Mouse (Mus musculus) heart, adult 8-10 months (tissue): ENCODE data around the gene Parpbp. TPM values are rescaled to one million over a fixed set of nuclear protein-coding genes. Genes with fewer than 3 reads are reported as not detected.
A peak's percentile ranks its signal among the peaks of the same experiment; 100 is the strongest.

Experiments used
- DNase-seq: peaks from one replicate; pipeline ENCODE4 v3.0.0; 2022; ENCODE audit warnings: low spot score
- total RNA-seq, 4 experiments: library from RNA; stranded (reverse); gene quantifications; 2 replicates each; pipeline ENCODE4 v1.2.4; 2022

Gene Parpbp
- total RNA-seq = under 1 TPM in 3 of 4 experiments, not detected in 1; 0.09 to 0.16 (median 0.14) TPM

DNA sequence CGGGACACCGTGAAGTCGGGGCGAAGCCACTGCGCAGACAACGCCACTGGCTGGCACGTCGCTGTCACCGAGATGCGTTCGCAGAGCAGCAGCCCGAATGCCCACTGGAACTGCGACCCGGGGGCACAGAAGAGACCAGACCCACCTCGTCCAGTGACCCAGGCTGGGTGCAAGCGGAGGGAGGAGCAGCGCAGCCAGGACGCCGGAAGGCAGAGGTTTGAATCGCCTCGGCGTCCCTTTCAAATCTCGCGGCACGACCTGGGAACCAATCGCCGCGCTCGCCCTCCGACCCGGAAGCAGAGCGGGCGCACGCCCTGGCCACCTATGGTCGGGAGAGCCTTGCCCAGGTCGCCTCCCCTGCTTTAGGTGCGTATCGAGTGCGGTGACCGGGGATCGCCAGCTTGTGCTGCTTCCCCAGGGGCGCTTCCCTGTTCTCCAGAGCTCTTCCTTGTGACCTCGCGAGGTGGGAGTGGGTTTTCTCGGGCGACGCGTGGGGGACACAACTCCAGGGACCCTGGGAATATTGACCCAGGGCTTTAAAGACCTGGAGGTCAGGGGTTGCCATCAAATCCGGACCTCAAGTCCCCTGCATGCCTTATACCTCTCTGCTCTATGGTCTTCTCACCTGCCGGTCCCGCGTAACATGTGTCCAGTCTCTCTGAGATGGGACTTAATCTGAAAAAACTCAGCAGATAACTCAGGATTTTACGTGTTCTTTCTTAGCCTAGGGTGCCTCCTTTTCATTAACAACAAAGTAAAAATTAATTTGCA lies at the start of gene Parpbp, which contains the start of gene Nup37:
Gene Parpbp, minus strand, starts transcription at position 235 of the 771 bp plus-strand sequence.
Gene Nup37, plus strand, starts transcription at position 286 of the 771 bp plus-strand sequence.
- peak; percentile 77 for DNase-seq

- no peak for DNase-seq
These were observed 20.8 kb upstream of the Parpbp start for GRCm38 (mm10) chr10:88167438-88168077.

- DNase-seq = no peak
These were observed 19.4 kb upstream of the Parpbp start for GRCm38 (mm10) chr10:88166158-88166557.

DNA sequence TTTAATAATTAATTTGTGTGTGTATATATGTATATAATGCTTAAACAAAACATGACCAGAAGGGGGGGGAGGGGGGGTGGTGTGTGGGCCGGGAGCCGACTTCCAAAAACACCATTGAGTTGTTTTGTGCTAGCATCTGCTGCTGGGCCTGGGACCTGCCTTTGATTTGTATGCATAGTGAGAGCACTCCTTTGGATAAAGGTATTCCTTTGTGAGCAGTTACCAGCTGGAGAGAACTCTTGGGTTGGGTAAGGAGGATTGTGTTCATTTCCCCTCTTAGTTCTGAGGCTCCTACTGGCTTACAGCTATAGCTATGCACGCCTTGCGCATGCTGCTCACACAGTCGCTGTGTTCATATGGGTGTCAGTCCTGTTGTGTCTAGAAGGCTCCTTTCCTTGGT lies 15.9 kb upstream of the Parpbp start:
- no peak for DNase-seq

- DNase-seq = no peak
These were observed 15.4 kb upstream of the Parpbp start for GRCm38 (mm10) chr10:88162096-88162495.

DNA sequence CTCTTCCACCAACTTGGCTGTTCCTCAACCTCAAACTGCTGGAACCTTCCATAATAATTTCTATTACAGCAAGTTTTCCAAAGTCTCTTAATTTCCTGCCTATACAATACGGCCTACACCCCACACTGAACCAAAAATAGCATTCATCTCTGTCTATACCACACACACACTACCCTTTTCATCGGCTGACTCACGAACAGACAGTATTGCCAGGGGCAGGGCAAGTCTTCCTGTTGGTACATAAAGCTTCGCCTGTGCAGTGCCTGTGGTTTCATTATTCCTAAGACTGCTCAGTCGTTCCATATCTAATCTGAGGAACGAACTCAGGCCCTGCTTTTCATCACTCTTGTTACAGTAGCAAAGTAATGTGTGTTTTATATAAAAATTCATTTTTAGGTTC lies 4.9 kb upstream of the Parpbp start:
- DNase-seq = no peak

DNA sequence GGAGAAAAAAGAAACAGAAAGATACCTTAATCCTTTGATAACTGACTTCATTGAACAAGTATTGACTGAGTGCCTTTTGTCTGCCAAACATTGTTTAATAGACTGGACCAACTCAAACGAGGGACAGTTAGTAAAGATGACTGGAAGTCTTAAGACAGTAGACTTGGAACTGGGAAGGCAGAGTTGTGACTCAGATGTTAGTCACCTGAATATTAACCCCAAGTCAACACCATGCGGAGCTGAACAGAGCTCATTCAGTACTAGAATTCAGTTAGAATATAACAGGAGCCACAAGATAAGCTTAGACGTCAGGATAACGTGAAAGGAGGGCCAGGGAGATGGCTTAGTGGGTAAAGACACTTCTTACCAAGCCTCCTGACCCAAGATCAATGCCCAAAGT lies 3.6 kb upstream of the Parpbp start:
- no peak for DNase-seq

DNA sequence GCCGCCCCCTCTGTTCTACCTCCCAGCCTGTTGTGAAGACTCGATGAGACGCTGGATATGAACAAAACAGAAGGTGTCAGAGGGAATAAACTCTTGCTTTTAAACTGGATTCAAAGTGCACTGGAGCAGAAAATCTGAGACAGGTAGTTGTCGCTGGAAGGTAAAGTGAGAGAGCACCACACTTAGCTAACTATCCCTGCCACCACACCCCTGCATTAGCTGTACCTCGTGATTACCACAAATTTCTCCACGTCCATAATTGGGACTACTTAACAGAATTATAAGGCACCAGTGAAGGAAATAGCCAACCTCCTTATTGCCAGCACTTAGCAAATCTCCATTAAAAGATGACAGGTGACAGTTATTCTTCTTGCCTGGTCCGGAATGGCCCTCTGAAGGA lies 554 bp downstream of the Parpbp start:
- DNase-seq = no peak

GRCm38 (mm10) chr10:88135630-88136029 lies 11.1 kb downstream of the Parpbp start:
- no peak for DNase-seq

- DNase-seq = no peak
These were observed 27.0 kb downstream of the Parpbp start for GRCm38 (mm10) chr10:88119721-88120120.

DNA sequence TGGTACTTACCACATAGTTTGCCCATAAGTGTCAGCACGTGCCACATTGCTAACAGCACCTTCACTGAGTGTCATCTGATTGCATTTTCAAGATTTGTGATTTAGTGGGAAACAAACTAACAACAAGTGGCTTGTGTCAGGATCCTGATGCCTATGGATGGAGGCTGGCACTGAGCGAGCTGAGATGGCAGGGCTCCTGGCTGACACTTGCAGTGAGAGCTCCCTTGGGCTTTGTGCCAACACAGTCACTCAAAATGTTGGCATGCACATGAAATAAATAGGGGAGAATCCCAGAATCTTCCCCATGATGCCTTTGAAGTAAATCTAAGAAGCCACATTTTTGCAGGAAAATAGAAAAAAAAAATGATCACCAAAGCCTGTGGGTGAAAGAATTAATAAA lies 33.5 kb downstream of the Parpbp start:
- no peak for DNase-seq

- DNase-seq = no peak
These were observed 40.6 kb downstream of the Parpbp start for GRCm38 (mm10) chr10:88106169-88106568.

DNA sequence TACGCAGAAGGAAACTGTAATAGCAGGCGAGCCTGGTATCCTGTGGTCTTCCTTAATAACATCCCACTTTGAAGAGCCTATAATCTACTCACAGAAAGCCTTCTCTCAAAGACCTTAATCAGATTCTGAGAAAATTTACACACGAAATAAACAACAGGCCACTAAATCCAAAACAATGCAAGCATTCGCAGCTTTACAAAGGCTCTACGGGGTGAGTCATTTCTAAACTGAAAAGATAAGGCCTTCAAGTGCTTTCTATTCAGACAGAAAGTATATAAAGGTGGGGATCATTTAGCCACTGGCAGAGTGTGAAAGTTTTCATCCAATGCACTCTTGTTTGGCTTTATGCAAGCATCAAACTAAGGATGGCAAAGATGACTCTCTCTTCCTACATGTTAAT lies 56.0 kb downstream of the Parpbp start, which contains the start of gene Pmch:
Gene Pmch, plus strand, starts transcription at position 301 of the 400 bp plus-strand sequence.
- DNase-seq = no peak

DNA sequence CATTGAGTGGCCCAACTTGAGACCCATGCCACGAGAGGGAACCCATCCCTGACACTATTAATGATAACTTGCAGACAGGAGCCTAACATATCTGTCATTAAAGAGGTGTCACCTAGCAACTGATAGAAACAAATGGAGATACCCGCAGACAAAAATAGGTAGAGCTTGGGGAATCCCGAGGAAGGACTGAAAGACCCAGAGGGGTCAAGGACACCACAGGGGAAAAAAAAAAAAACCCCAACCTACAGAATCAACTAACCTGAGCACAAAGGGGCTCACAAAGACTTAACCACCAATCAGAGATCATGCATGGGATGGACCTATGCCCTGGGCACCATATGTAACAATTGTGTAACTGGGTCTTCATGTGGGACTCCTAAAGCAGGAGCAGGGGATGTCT lies 79.4 kb downstream of the Parpbp start:
- DNase-seq = no peak

DNA sequence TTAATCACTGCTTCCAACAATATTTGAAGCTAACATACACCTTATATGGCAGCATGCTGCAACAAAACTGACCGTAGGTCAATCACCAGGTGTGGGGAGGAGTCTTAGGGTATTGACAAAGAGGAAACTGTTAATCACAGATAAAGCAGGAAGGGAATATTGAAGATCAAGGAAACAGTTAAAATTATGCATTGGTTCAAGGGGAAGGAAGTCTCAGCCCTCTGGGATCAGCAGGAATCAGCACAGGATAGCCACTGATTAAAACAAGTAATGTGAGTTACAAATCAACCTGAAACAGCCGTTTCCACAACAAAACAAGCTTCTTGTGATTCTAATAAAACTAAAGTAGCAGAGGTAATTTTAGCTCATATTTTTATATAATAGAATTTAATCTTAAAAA lies 81.9 kb downstream of the Parpbp start:
- peak; percentile 13 for DNase-seq

- no peak for DNase-seq
These were observed 83.3 kb downstream of the Parpbp start for GRCm38 (mm10) chr10:88063436-88063835.

GRCm38 (mm10) chr10:88056950-88057649 lies 89.6 kb downstream of the Parpbp start:
- DNase-seq = peak; percentile 4

DNA sequence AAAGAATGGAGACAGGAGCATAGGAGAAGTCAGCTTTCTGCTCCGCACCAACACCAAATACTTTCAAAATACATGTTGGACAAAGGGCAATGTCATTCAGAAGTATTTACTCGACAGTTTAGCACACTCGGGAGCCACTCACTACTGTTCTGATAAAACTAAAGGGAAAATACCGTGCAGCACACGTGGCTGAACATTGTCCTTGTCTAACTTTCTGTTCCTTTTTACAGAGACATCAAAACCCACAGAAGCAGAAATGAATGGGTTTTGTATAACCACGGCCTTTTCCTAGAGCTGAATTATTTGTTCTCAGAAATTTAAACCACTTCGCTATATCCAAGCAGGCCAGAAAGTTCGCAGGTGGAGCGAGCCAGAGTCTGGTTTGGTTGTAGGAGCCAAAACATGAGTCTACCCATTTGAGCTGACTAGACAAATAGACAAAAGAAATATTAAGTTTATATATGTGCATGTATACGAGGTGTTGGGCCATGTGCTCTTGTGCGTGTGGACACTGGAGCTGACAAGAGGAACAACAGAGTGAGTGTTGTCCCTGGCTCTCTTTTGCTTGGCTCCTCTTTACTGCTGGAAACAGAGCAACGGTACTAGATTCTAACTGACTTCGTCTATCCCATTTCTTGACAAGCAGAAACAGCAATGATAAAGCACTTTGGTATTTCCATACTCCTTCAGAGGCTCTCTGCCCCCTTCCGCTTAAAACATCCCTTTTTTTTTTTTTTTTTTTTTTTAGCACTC lies 92.3 kb downstream of the Parpbp start:
- no peak for DNase-seq

DNA sequence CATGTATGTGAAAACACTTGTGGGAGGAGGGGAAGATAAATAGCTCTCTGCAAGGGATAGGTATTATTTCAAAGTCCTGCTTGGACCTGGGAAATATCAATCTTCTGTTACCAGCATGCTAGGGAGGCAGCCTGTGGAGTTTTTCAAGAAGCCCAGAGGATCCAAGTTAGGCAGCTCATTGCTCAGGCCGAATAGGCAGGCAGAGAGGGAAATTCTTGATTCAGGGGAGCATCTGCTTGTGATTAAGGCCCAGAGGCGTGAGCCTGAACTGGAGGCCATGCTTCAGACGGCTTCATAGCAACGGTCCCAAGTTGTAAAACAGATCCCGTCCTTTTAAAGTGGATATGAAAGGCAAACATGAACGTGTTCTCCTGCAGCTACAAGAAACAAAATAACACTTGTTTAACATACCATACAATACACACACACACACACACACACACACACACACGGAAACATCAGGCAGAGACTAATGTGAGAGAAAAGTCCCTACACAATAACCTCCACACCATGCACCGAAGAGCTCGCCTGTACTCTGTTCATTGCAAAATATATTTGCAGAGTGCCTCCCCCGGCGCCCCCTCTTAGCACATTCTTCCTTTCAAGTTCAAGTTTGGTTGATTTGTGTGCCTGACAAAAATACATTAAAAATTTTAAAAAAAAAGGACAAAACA lies 100.5 kb downstream of the Parpbp start:
- no peak for DNase-seq

GRCm38 (mm10) chr10:88044297-88044696 lies 102.4 kb downstream of the Parpbp start:
- no peak for DNase-seq
